Mouse (Mus musculus) T-cell, adult 2 months (primary cell): ENCODE results near the gene Htr3b.
"Not testable (repeated sequence)": the region's sequence is repeated elsewhere in the genome, so short reads cannot be mapped to it uniquely, and the experiment has no call there.

Experiments used
- DNase-seq: peaks from one replicate; pipeline ENCODE4 v3.0.0; 2022; ENCODE audit warnings: low spot score

The Htr3b gene

DNA sequence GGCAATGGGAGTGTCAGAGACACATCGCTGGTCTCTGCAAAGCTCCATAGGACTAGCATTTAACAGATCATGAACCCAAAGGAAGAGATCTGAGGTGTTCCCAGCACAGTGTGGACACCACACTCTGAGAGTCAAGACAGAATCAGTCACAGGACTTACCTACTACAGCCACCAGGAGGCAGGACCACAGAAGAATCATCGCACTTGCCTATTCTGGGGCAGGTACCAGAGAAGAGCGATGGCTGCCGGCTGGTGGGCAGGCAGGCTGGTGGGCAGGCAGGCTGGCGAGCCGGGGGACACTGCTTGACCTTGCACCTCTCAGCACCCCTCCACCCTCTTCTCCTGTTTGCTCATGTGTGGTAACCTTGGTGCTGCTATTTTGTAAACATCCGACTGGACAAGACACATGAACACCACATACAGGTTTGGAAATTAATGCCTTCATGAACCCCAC lies at the start of gene Htr3b:
TSS of gene Htr3b (minus strand) at position 404 of the 454 bp plus-strand sequence.
- peak; percentile 50 for DNase-seq

DNA sequence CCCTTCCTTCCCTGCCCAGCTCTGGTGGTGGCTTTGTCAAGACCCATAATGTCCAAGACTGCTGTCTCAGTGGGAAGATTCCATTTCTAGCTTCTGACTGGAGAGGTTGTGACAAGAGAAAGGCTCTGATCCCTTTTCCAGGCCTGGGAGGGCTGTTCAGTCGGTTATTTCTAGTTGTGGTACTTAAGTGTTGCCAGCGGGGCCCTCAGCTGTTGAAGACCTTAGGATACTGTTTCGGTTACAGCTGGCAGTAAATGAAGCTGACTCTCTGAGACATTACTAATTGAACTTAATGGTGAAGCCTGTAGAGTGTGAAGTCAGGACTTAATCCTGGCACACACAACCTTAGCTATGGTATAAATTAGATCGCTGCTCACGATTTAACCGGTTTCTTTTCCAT lies 34.5 kb upstream of the Htr3b start:
- DNase-seq: no peak

DNA sequence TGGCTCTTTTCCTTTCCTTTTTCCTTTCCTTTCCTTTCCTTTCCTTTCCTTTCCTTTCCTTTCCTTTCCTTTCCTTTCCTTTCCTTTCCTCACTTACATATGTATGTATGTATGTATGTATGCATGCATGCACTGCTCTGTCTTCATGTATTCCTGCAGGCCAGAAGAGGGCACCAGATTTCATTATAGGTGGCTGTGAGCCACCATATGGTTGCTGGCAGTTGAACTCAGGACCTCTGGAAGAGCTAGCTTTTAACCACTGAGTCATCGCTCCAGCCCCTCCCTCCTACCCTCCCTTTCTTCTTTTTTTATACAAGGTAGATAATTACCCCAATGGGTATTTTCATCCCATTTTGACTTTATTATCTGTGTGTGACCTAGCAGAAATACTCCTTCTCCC lies 30.9 kb upstream of the Htr3b start:
- no peak for DNase-seq

DNA sequence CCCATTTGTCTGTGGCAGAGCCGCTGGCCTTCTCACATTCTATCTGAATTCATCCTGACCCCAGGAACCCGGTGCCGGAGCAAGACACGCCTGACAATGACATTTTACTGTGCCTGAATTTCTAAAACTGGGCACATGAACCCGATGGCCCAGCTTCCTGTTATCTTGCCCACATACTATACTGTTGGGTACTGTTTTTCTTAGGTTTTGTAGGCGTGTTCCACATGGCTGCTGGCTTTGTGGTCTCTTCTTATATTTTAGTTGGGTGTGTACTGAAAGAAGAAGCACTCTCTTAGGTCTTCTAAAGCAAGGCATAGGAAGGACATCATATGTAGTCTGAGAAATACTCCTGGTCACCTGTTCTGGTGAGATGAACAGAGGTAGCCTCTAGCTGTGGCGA lies 30.0 kb upstream of the Htr3b start:
- no peak for DNase-seq

DNA sequence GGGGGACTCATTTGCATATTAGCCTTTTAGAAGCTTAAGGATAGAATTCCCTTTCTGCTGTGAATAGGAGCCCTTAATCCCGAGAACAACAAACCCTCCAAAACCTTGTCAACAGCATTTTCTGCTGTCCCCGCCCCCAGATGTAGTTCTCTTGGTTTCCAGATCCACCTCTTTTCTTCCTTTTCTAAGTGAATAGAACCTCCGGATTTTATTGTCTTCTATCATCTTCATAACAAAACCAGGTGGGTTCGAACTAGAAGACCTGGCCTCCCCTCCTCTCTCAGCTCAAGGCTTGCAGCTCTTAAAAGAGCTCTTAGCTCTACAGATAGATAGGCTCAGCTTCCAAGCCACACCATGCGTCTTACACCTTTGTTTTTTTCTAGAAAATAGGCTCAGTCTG lies 26.9 kb upstream of the Htr3b start:
- DNase-seq: no peak

DNA sequence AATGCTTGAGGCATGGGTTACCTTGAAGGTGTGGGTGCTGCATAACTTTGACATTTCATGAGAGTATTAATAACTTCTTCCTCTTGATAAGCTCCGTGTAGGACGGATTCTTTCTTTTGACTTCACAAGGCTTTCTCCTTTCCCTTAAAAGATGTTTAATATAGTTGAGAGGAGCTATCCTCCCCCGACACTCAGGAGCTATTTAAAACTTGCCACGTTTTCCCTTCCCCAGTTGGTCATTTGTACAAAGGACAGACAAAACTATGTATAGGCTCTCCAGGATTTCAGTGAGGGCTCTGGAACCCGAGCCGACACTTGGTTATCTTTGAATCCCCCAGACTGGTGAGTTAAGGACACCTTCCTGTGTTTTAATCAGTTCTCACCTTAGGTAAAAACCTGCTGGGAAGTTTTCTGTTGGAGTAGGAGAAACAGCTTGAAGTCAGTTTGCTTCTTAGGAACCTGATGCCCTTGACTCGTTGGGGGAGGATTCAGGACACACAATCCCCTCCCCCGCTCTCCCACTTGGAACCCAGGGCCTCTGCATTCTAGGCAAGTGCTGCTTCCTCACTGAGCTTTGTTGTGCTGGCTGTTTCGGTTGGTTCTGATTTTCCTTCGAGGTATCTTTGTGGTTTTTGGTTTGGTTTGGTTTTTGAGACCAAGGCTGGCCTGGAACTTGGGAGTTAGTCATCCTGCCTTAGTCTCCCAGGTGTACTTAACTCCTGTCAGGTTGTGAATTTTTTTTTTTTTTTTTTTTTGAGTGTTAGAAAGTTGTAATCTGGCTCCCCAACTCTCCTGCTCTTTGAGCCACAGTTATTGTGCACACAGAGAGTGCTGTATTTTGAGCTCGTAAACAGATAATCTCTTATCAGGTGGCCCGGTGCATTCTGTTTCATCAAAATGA lies 22.7 kb upstream of the Htr3b start:
- DNase-seq: no peak

DNA sequence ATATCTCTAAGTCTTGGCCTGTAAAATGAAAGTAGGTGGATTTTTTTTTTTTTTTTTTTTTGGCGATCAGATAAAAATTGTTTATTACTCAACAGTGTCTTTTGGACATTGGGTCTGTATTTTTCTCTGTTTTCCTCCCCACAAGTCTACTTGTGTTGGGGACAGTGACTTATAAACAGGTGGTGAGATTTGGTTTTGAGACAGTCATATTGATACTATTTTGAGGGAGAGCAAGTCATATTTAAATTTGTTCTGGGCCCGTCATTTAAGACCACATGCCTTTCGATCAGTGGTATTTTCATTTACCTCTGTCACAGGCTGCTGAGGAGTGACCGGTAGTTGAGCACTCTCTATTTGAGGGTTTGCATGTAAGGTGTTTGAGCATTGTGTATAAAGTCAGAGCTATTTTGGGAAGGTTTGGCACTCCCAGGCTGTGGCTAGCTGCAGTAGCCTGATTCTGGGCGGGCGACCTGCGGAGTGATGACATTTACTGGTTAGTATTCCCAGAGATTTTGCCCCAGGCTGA lies 21.9 kb upstream of the Htr3b start:
- no peak for DNase-seq

DNA sequence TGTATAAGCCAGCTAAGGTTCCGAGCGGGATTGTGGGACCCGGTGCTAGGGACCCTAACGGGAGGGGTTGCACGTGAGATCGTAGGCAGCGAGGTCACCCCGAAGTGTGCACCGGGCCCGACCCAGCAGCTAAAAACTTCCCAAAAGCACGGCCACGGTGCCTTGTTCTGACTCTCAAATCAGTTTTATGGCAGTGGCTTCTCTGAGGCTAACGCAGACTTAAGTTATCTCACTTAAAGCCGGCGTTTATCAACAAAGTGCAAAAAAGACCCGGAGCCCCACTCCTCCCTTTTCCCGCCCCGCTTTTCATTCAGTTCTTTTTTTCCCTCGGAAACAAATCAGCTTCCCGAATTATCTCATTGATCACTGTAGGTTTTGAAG lies 20.9 kb upstream of the Htr3b start:
- DNase-seq: no peak

DNA sequence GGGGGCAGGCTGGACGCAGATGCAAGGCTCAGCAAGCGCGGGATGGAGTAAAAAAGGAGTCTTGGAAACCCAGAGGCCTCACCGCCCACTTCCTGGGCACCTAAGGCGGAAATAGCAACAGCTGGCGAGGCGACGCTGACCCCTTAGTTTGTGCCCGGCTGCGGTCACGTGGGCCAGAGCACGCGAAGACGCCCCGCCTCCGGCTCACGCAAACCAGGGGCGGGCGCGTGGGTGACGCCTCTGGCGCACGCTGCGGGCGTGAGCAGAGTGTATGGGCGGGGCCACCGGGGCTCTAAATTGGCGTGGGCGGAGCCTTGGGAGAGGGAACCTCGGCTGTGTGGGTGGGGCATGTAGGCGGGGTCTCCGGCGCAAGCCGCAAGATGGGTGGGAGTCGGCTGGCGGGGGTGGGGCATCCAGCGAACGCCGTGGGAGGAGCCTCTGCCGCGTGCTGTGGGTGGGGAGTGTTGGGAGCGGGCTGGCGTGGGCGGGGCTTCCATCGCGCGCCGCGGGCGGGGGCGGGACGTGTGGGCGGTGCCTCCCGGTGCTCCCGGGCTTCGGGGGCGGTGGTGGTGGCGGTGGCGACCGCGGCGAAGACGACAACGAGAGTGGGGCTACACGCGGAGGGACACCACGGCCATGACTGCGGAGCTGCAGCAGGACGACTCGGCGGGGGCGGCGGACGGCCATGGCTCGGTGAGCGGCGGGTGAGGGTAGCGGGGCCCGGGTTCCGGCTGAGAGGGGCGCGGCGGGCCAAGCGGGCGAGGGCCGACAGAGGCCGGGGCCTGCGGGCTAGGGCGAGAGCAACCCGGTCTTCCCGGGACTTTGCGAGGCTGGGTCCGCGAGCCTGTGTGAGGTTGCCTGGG lies 20.3 kb upstream of the Htr3b start, which contains the start of gene Usp28:
TSS of gene Usp28 (plus strand) at position 531 of the 863 bp plus-strand sequence.
- DNase-seq: peak; percentile 99

DNA sequence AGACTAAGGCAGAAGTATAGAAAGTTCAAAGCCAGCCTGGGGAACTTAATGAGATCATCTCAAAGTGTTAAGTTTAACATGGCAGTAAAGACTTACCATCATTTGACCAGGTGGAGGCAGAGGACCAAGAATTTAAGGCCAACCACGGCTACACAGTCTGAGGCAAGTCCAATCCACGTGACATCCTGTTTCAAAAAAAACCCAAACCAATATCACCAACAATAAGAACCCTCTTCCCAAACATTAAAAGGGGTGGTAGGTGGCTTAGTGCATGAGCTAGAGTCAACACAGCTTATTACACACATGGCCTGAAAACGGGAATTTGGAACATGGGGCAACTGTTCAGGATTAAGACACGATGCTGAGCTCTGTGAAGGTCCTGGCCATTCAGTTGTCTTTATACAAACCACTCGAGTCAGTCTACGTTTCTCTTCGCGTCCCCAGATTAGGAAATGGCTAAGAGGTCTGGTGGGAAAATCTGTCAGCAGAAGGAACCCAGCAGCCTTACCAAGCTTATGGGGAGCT lies 19.6 kb upstream of the Htr3b start:
- no peak for DNase-seq

DNA sequence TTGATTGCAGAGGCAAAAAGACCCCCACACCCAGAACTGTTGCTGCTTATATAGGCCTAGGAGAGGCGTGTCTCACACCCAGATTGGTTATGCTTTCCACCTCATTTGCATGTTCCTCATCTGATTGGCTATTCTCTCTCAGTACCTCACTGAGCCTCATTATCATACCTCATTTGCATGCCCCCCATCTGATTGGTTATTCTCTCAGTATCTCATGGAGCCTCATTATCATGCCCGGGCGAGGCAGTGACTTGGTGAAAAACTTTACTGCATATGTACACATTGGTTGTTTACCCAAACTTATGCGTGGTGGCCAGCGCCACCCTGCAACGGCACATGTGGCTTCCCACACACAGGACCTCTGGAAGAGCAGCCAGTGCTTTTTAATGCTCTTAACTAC lies 19.0 kb upstream of the Htr3b start:
- not testable (repeated sequence) for DNase-seq

DNA sequence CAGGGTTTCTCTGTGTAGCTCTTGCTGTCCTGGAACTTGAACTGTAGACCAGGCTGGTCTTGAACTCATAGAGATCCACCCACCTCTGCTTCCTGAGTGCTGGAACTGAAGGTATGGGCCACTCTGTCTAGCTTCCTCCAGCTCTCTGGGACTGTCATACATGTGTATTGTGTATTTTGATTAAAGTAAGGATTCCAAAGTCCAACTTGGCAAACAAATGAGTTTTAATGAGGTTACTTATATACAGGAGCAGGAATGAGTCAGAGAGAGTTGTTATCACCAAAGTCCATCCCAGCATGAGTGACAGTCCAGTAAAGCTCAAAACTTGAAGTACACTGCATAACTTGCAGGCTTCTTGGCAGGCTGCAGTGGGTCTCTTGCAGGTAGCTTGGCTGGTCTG lies 17.0 kb upstream of the Htr3b start:
- DNase-seq: no peak

DNA sequence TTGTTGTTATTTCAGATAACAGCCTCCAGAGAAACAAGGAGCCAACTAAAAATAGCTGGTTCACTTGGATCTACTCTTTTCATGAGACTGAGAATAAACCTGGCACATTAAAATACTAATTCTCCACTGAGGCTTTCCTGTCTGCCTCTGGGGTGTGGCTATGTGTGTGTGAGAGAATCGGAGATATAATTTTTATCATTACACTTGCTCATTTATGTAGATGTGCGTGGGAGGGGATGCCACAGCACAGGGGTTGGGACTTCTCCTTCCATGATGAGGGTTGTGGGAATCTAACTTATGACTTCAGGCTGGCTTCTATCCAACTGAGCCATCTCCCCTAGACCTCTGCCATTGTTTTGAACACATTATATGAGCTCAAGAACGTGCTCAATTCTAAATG lies 16.0 kb upstream of the Htr3b start:
- DNase-seq: no peak

DNA sequence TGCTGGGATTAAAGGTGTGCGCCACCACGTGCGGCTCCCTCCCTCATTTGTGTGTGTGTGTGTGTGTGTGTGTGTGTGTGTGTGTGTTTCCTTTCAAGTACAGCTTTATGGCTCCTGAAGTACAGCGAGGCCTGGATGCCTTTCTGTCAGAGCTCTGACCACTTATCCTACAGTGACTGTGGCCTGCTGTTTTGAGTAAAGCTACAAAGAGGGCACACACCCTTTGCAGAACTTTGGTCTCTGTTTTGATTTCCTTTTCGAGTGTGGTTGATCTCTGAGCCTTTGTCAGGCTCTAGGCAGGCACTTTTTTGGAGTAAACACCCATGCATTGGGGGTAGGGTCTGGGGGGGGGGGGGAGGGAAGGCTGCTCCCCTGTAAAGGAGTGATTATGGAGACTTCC lies 15.6 kb upstream of the Htr3b start:
- DNase-seq: peak; percentile 53

DNA sequence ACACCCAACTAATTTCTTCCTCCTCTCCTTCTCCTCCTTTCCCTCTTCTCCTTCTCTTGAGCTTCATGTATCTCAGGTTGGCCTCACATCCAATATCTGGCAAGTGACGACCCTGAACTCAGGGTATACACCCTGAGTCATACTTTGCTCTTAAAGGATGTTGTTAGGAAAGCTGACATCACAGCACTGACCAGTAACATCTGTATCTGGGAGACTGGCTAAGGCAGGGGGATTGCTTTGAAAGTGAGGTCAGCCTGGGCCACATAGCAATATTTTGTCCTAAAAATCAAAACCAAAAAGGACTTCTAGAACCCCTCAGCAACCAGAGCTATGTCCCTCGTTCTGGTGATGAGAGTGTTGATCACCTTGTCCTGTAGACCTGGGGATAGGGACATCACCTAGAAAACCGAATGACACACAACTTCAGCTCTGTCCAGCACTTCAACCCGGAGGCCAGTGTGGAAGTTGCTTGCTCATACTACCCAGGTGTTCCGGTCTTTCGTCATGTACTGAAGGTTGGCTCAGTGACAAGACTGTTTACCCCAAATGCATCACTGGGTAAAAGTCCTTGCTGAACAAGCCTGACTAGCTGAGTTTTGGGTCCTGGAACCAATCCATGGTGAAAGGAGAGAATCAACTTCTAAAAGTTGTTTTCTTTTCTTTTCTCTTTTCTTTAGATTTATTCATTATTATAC lies 12.0 kb upstream of the Htr3b start:
- no peak for DNase-seq

DNA sequence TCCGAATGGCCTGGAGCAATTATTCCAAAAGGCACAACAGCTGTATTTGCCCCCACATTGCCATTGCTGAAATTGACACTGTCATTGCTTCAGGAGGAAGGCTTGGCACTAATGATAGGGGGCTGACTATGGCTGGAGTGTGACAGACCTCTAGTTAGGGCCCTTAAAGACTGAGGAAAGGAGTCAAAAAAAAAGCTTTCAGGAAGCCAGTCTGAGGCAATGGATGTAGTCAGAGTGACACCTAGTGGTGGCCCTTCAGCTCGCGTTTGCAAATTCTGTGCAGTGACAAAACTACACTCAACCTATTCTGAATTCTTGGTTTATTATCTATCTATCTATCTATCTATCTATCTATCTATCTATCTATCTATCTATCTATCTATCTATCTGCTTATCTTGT lies 7.7 kb upstream of the Htr3b start:
- peak; percentile 43 for DNase-seq

DNA sequence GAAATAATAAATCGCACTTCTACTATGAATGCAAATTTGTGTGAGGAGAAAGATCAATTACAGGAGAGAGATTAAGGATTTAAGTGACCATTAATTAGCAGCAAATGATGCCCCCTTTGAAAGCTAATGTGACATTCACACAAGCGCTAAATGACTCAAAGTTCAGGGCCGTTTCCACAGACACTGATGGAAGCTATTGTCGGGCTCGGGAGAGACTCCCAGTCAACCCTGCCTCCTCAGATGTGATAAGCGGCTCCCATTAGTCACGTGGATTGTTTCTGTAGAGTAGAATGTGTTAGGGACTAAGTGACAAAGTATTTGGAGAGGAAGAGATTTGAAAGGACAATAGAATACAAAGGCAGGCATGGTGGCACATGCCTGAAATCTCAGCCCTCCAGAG lies 2.7 kb downstream of the Htr3b start:
- no peak for DNase-seq

DNA sequence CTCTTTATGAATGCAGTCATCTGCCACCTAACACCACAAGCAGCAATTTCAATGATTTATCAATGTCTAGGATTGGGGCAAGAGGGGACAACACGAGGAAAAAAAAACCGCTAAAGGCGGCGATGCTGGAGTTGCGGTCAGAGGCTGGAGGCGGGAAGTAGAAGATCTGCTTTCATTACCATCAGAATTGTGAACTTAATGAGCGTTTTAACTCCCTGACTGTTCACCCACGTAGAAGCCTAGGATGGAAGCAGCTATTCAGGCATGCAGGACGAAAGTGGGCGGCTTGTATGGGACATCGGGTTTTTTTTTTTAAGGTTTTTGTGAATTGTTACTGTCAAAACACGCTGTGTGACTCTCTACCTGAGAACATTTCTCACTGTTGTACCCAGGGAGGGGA lies 3.5 kb downstream of the Htr3b start:
- DNase-seq: no peak

DNA sequence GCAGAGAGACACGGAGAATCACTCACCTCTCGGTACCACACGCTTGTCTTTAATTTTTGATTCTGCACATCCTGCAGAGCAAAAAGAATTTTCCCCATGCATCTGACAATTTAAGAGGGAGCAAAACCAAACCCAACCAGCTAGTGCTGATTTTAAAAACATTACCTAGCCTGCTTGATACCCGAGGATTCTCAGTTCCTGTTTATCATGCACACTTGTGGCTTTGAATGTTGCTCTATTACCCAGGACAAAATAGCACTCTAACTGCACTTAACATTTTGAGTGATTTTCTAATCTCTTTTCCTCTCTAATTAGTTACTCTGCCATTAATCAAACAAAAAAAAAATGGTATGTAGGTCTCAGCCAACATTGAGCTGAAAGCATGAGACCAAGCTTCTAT lies 17.2 kb downstream of the Htr3b start:
- no peak for DNase-seq

DNA sequence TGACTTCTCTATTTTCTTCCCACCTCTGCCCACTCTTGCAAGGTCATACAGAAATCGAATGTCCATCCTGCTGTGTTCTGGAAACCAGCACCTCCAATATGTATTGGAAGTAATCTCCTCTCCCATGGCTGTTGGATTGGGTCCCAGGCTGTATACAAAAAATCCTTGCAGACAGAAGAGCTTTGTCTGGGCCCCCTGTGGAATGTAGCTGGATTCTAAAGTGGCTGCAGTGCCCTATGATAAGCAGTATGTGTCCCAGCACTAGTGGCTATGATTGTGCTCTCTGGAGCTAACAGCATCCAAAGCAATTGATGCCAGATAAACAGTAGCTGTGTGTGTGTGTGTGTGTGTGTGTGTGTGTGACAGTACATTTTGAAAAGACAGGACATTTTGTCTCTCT lies 22.4 kb downstream of the Htr3b start:
- no peak for DNase-seq

DNA sequence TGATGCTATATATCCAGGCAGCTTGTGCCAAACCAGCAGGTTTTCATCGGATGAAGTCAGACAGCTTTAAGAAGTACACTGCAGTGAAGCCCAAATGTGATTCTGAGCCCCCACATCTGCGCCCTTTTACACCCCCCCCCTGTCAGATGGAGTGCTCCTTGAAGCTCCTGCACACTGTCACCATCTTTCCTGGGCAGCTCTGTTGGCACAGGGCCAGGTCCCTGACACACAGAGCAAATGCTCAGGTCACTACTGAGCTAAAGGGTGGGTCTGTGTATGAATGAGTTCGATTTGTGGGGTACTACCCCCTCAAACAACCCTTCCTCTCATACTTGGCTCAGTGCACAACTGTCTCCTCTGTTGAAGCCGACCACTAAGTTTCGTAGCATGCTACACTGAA lies 35.4 kb downstream of the Htr3b start:
- no peak for DNase-seq

DNA sequence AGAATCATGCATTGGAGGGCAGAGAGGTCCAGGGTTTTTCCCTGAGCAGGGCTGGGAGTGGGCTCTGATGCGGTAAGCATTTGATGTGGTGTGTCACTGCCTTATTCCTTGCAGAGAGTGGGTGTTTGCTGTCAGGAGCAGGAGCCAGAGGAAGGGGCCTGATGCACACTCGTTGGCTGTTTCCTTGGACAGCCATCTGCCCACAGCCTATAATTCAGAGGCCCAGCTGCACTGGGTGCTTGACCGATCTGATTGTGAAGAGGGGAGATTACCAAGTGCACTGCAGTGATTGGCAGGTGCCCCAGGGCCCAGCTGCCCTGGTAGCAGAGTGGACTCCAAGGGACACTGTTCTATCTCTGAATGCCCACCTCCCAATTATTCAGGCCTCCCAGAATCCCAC lies 36.0 kb downstream of the Htr3b start:
- no peak for DNase-seq
